Mouse (Mus musculus) heart, adult 2 months (tissue): ENCODE measurements at regions not wholly inside any gene's neighbourhood (a gene's known extent, or its start where the extent isn't known, plus 50 kb on each side); places are given as distances from the start of the nearest gene placed in this dataset.
A peak's percentile ranks its signal among the peaks of the same experiment; 100 is the strongest.

Source experiments
- DNase-seq, 2 experiments: peaks; one replicate each; pipeline ENCODE4 v3.0.0; 2021
- H3K27ac ChIP-seq: fragments of 200-600 bp; 2 replicates; pipeline ENCODE4 v1.8.1; 2022
- H3K27me3 ChIP-seq: fragments of 200-500 bp; 2 replicates; pipeline ENCODE4 v1.6.1; 2012; ENCODE audit warnings: mild to moderate bottlenecking, low read length, inconsistent platforms, mixed read lengths; ENCODE audit not compliant: control insufficient read depth, insufficient read depth
- H3K36me3 ChIP-seq: fragments of 200-500 bp; 2 replicates; pipeline ENCODE4 v1.6.1; 2012; ENCODE audit warnings: low read length, inconsistent platforms; ENCODE audit not compliant: control insufficient read depth, insufficient read depth
- H3K4me1 ChIP-seq: fragments of 200-500 bp; 2 replicates; pipeline ENCODE4 v1.6.1; 2011; ENCODE audit warnings: low read length; ENCODE audit not compliant: control insufficient read depth, insufficient read depth
- H3K4me3 ChIP-seq: fragments of 200-600 bp; 2 replicates; pipeline ENCODE4 v1.8.1; 2022
- H3K79me2 ChIP-seq: fragments of 200-500 bp; replicated peaks from 2 replicates; pipeline ENCODE4 v1.6.1; 2012; ENCODE audit warnings: mild to moderate bottlenecking, inconsistent platforms, low read length, moderate library complexity, mixed read lengths; ENCODE audit not compliant: control insufficient read depth, insufficient read depth
- H3K9ac ChIP-seq: fragments of 200-500 bp; 2 replicates; pipeline ENCODE4 v1.6.1; 2012; ENCODE audit warnings: low read depth, mild to moderate bottlenecking, control low read depth, inconsistent platforms, low read length, mixed read lengths
- CTCF ChIP-seq: fragments of 200-600 bp; IDR thresholded peaks from 2 replicates; pipeline ENCODE4 v1.8.1; 2022; ENCODE audit warnings: antibody characterized with exemption, mild to moderate bottlenecking, moderate library complexity
- EP300 ChIP-seq: fragments of 200-500 bp; IDR thresholded peaks from 2 replicates; pipeline ENCODE4 v1.6.1; 2011; ENCODE audit warnings: low read depth, low read length, control low read depth; ENCODE audit not compliant: insufficient read depth
- POLR2A ChIP-seq: fragments of 200-500 bp; IDR thresholded peaks from 2 replicates; pipeline ENCODE4 v1.6.1; 2011; ENCODE audit warnings: mild to moderate bottlenecking, low read depth, low read length, control low read depth; ENCODE audit not compliant: insufficient read depth
- WGBS: fragments of 180-500 bp; shearing (Covaris S2); methylation state at CpG from one replicate; pipeline ENCODE4 v1.1.7; 2018; 5-methylcytosine and 5-hydroxymethylcytosine counted together
- intact Hi-C: fragments of 180-260 bp; cut with DNase I; formaldehyde crosslinking; loops from one replicate; pipeline ENCODE4 v1.15.1; 2025

DNA sequence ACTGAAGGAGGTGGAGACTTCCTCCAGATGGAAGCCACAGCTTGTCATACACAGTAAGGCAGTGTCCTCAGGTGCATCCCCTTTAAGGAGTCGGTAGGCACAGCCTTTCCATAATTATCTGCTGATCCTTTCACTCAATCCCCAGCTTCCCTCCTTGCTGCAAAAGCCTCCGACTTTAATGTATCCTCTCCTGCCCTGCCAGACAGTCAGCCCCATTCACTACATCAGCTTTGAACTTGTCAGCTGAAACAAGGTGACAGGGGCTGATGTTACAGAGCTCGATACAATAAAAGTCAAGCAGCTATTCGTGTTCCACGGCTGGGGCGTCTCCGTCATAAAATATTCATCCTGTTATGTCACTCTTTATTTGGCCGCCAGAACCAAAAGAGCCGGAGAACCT is 402.8 kb downstream of the Cbln4 start:
- no peak for DNase-seq
- H3K9ac ChIP-seq, result no peak overlapping the region
- no peak overlapping the region for H3K4me3 ChIP-seq
- no peaks in the 10 kb centered on the region; the same call in 1 of the 2 replicates for H3K27me3 ChIP-seq
- H3K4me1 ChIP-seq, result no peaks in the 10 kb centered on the region
- intact Hi-C loops, result no loop called here
- TF ChIP-seq CTCF (no peak), POLR2A (no peak), EP300 (no peak)
- H3K27ac ChIP-seq, result no peak overlapping the region
- no peaks in the 10 kb centered on the region for H3K36me3 ChIP-seq
- H3K79me2 ChIP-seq, result no peaks in the 10 kb centered on the region
- 61% methylated on average over 9 of the region's 9 CpGs for WGBS

DNA sequence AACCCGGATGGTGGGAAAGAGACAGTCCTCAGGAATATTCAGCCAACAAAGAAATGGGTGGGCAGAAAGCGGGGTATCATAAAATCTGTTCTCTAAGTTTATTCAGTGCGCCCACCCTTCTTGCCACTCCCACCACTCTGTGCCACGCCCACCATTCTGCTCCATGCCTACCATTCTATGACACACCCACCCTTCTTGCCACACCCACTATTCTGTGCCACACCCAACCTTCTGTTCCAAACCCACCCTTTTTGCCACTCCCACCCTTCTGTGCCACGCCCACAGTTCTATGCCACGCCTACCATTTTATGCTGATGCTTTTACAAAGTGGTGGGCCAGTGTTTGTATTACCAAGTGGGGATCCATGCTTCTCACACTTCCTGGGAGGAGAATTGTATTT is 404.3 kb downstream of the Cbln4 start:
- H3K36me3 ChIP-seq, result no peaks in the 10 kb centered on the region
- H3K27me3 ChIP-seq, result no peaks in the 10 kb centered on the region; the same call in 1 of the 2 replicates
- intact Hi-C loops, result no loop called here
- H3K27ac ChIP-seq, result no peak overlapping the region
- no peak overlapping the region for H3K9ac ChIP-seq
- TF ChIP-seq CTCF (no peak), EP300 (no peak), POLR2A (no peak)
- H3K4me1 ChIP-seq, result no peaks in the 10 kb centered on the region
- WGBS, result 89% methylated on average over 6 of the region's 6 CpGs
- no peak overlapping the region for H3K4me3 ChIP-seq
- no peak for DNase-seq
- no peaks in the 10 kb centered on the region for H3K79me2 ChIP-seq

DNA sequence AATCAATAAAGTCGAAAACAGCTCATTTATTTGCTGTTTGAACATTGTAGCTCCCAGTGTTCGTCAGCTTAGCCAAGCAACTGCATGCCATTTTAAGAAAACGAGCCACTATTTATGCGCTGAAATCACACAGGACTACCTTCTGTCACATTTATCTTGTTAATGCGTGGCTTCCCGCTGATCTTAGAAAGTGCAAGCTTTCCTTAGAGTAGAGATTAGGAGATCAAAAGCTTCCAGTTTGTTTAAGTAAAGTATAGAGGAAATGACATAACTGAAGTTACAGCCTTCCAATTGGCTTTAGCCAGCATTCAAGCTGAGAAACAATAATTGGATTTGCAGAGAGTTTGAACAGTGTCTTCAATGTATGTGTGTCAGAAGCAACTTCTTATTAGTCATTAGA is 406.4 kb downstream of the Cbln4 start:
- Histone ChIP-seq H3K4me1 (peaks cover 2% of the 10 kb centered on the region; the same call in 1 of the 2 replicates), H3K9ac (no peak overlapping the region), H3K4me3 (no peak overlapping the region), H3K27ac (no peak overlapping the region), H3K27me3 (no peaks in the 10 kb centered on the region; the same call in 1 of the 2 replicates), H3K36me3 (no peaks in the 10 kb centered on the region), H3K79me2 (no peaks in the 10 kb centered on the region)
- no peak for DNase-seq
- intact Hi-C loops, result no loop called here
- 36% methylated on average over 6 of the region's 6 CpGs for WGBS
- no peak for TF ChIP-seq EP300
- no peak for TF ChIP-seq POLR2A
- TF ChIP-seq CTCF, result no peak

DNA sequence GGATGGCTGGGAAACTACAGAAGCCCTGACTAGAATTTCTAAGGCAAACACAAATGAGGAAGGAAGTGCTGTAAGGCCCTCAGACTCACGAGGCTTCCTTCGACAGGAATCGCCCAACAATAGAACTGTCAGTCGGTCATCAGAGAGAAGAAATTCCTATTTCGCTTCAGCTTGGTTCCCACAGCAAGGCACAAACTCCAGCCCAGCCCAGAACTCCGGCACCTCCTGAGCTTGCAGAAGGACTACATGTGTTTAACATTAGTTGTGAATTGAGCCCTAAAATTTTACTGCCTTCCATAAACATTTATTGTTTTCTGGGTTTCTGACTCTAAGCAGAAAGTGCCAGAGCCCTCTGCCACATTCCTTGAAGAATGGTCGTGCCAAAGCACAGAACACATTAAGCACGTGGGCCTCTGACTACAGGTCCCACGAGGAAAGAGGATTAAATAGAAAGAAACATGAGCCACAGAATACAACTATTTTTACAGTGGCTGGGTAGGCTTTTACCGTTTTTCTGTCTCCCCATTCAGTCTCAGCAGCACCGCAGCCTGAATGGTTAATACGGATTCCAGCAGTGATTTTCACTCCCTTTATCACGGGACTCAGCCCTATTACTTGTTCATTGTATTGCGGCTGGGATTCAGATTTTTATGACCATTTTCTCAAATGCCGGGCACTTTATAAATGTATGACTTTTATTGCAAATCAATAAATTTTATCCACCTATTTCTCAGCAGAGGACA is 409.7 kb downstream of the Cbln4 start:
- Histone ChIP-seq H3K27me3 (no peaks in the 10 kb centered on the region; the same call in 1 of the 2 replicates), H3K9ac (no peak overlapping the region), H3K27ac (peak overlapping the region; percentile 77), H3K4me3 (no peak overlapping the region), H3K4me1 (peaks cover 2% of the 10 kb centered on the region; the same call in 1 of the 2 replicates), H3K36me3 (no peaks in the 10 kb centered on the region), H3K79me2 (no peaks in the 10 kb centered on the region)
- peak; percentile 19 to 38 for DNase-seq
- no peak for TF ChIP-seq POLR2A
- TF ChIP-seq EP300, result no peak
- no peak for TF ChIP-seq CTCF
- WGBS, result 40% methylated on average over 15 of the region's 15 CpGs
- intact Hi-C loops, result loop anchor here (5.0 kb wide), 1 partner anchor 44 kb away; no protein-coding TSS in a partner anchor

DNA sequence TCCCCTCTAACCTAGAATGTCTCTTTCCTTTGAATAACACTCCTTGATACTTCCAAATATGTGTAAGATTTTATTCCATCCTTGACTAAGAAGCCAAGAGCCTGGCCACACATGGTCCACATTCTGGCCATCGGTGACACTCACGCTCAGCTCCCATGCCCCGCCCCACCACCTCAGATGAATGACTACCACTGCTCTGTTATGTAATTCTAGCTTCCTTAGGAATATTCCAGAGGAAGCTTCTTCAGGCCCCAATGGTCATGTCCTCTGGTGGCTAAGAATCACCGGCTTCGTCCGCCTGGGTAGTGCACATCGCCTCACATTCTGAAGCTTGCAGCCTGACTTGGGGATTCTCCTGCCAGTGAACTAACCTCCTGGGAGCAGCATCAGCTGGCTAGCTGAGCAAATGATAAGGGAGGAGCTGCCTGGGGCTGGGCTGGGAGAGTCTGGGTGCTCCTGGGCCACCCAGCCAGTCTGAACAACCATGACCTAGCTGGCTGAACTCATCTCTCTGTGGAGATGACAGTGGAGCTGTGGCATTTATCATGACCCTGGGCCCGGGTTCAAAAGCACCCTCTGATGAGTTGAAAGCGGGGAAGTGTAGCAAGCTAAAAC is 413.1 kb downstream of the Cbln4 start:
- 69% methylated on average over 9 of the region's 9 CpGs for WGBS
- H3K36me3 ChIP-seq, result no peaks in the 10 kb centered on the region
- peak in 1 of 2 experiments; percentile 19 for DNase-seq
- no peaks in the 10 kb centered on the region for H3K27me3 ChIP-seq
- no peak overlapping the region for H3K4me3 ChIP-seq
- H3K79me2 ChIP-seq, result no peaks in the 10 kb centered on the region
- no peak overlapping the region for H3K27ac ChIP-seq
- intact Hi-C loops, result loop anchor here (5.0 kb wide), 1 partner anchor 47 kb away; no protein-coding TSS in a partner anchor
- no peak overlapping the region for H3K9ac ChIP-seq
- H3K4me1 ChIP-seq, result peaks cover 2% of the 10 kb centered on the region; the same call in 1 of the 2 replicates
- TF ChIP-seq EP300 (no peak), CTCF (no peak), POLR2A (no peak)
